Mouse (Mus musculus): ENCODE results near the gene Tex2.

DNA sequence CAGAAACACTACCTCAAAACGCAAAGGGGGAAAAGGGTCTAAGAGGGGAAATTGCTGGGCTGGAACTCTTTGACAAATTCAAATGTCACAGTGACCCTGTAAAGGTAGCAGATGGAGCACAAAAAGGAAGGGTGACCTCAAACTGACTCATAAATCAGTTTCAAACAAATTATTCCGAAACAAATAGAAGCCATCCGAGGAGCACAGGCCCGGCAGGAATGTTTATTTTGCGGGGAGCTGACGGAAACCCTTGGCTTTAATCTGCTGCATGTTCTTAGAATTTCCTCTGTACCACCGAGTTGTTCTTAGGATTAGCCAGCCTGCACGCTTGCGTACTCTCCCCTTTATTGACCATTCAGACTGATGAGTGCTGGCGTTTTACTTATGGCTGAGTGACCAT, 123.2 kb downstream of the Tex2 start:
- TF ChIP-seq CTCF (IDR thresholded peaks at IDR 0.05; ENCODE audit: low read depth, low read length), result no peak
- TF ChIP-seq POLR2A (IDR thresholded peaks at IDR 0.05; ENCODE audit: borderline replicate concordance, low read depth, low read length), result no peak
